Mouse (Mus musculus) neutrophil, adult 83 days (primary cell): ENCODE results near the gene Hist1h3b. TPM values are rescaled to one million over a fixed set of nuclear protein-coding genes. Genes with fewer than 3 reads are reported as not detected.

Experiments
- total RNA-seq, 2 experiments: library from RNA; stranded (reverse); gene quantifications; one replicate each; pipeline ENCODE4 v1.2.4; 2023

The Hist1h3b gene
- 1,000 to 10,000 TPM; 1,578 to 1,719 TPM for total RNA-seq

DNA sequence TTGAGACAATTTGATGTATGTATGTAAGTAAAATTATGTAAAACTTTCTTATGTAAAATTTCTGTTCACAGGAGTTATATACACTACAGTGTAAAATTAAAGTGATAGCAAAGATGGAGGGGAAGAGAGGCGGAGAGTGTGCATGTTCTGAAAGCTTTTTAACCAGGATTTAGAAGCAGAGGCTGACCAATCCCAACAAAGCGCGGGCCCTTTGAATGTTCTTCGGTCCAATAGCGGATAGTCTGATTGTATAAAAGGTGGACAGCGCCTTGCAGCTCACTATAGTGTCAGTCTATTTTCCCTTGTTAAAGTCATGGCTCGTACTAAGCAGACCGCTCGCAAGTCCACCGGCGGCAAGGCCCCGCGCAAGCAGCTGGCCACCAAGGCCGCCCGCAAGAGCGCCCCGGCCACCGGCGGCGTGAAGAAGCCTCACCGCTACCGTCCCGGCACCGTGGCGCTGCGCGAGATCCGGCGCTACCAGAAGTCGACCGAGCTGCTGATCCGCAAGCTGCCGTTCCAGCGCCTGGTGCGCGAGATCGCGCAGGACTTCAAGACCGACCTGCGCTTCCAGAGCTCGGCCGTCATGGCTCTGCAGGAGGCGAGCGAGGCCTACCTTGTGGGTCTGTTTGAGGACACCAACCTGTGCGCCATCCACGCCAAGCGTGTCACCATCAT lies at the start of gene Hist1h3b:
Gene Hist1h3b, plus strand, starts transcription at position 201 of the 675 bp plus-strand sequence.

DNA sequence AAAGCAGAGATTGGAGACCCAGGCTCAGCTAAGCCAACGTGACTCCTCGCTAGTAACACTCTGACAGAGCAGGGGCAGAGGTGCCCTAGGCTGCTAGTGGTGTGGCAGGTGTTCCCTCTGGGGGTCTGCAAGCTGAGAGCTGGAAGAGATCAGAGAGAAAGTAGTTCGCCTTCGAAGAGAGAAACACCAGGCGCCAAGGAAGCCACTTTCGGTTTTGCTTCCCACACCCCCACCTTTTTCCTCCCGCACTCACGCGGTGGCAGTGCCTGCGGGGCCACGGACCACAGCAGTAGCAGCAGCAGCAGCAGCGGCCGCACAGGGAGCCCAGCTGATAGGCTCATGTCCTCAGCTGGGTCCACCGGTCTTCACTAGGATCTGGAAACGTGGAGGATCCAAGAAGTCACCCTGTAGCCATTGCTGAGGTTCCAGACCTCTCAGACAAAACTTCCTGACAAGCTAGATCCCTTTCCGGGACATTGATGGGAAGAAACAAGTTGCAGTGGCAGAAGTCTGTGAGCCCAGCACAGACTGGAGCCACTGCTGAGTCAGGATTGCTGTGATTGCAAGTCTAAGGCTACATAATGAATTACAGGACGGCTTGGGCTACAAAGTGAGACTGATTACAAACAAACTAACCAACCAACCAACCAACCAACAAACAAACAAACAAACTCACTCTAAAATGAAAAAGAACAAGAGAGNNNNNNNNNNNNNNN lies 41.5 kb upstream of the Hist1h3b start, which contains the start of gene Hfe:
Gene Hfe, minus strand, starts transcription at position 481 of the 716 bp plus-strand sequence.

DNA sequence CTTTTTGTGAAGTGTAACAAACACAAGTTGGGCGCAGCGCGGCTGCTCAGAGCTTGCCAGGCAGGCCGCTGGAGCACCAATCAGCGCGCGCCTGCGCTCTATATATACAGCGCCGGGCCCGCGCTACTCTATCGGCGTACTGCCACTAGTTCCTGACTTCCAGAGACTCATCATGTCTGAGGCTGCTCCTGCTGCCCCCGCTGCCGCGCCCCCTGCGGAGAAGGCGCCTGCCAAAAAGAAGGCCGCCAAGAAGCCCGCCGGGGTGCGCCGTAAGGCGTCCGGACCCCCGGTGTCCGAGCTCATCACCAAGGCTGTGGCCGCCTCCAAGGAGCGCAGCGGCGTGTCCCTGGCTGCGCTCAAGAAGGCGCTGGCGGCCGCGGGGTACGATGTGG lies 13.4 kb upstream of the Hist1h3b start, which contains the start of gene Hist1h1c:
Gene Hist1h1c, plus strand, starts transcription at position 132 of the 392 bp plus-strand sequence.

DNA sequence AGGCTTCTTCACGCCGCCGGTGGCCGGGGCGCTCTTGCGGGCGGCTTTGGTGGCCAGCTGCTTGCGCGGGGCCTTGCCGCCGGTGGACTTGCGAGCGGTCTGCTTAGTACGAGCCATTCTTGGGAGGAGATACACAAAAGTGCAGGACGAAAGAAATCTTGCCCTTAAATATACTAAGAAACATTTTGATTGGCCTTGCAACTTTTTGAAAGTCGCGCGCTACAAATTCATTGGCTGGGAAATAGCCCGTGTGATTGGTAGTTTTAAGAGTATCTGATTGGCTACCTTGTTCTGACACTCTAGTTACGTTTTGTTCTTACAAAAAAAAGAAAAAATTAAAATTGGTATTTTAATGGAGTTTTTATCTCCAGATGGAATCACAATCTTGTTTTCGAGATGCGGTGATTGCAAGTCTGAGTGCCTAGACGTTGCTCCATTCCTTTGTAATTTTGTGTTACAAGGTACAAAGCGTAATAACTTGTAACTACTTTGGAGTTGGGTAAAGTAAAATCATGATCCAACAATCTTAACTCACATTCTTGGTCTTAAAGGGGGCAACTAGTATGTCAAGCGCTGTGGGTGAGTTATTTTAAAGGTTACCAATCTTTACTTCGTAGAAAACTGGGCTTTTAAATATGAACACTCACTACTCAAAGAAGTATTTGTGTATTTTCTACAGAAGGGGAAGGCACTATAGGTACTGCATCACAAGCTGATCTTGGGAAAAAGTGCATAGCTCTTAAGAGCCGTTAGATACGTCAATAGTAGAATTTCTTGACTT lies 6.5 kb upstream of the Hist1h3b start, which contains the start of gene Hist1h3c:
Gene Hist1h3c, minus strand, starts transcription at position 222 of the 781 bp plus-strand sequence.

GRCm38 (mm10) chr13:23746201-23747080 lies 5.6 kb upstream of the Hist1h3b start, which contains the start of gene Hist1h2bb:
Gene Hist1h2bb, plus strand, starts transcription at chr13:23746734.

DNA sequence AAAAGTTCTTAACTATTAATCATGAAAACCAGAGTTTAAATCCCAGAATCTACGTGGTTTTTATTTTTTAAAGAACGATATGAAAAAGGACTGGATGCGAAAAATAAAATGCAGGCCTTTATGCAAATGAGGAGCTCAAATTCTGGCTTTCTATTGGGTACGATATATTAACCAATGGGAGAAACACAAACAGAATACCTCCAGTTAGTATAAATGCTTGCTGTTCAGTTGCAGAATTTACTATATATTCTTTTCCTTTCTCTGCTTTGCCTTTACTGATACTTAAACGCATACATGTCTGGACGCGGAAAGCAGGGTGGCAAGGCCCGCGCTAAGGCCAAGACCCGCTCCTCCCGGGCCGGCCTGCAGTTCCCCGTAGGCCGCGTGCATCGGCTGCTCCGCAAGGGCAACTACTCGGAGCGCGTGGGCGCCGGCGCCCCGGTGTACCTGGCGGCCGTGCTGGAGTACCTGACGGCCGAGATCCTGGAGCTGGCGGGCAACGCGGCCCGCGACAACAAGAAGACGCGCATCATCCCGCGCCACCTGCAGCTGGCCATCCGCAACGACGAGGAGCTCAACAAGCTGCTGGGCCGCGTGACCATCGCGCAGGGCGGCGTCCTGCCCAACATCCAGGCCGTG lies 1.1 kb upstream of the Hist1h3b start, which contains the start of gene Hist1h2ab:
Gene Hist1h2ab, plus strand, starts transcription at position 288 of the 639 bp plus-strand sequence.

GRCm38 (mm10) chr13:23756790-23757189 lies 4.7 kb downstream of the Hist1h3b start, which contains the start of gene Hist1h4b:
Gene Hist1h4b, plus strand, starts transcription at chr13:23757013.

GRCm38 (mm10) chr13:23760972-23761864 lies 9.2 kb downstream of the Hist1h3b start, which contains the start of gene Hist1h4a:
Gene Hist1h4a, minus strand, starts transcription at chr13:23761230.

GRCm38 (mm10) chr13:23761871-23762821 lies 10.1 kb downstream of the Hist1h3b start, which contains the start of gene Hist1h3a:
Gene Hist1h3a, minus strand, starts transcription at chr13:23762386.

DNA sequence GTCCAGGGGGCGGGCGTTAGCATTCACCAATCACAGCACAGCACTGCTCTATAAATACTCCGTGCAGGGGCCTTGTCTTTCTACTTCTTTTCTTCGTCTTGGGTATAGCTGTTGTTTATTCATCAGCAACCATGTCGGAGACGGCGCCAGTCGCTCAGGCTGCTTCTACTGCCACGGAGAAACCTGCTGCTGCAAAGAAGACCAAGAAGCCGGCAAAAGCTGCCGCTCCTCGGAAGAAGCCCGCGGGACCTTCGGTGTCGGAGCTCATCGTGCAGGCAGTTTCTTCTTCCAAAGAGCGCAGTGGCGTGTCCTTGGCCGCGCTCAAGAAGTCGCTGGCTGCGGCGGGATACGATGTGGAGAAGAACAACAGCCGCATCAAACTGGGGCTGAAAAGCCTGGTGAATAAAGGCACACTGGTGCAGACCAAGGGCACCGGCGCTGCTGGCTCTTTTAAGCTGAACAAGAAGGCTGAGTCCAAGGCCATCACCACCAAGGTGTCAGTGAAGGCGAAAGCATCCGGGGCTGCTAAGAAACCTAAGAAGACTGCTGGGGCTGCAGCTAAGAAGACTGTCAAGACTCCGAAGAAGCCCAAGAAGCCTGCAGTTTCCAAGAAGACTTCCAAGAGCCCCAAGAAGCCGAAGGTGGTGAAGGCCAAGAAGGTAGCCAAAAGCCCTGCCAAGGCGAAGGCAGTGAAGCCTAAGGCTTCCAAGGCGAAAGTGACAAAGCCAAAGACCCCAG lies 11.7 kb downstream of the Hist1h3b start, which contains the start of gene Hist1h1a:
Gene Hist1h1a, plus strand, starts transcription at position 81 of the 738 bp plus-strand sequence.

GRCm38 (mm10) chr13:23769613-23770012 lies 17.5 kb downstream of the Hist1h3b start, which contains the start of gene Trim38:
Gene Trim38, plus strand, starts transcription at chr13:23769913.

Other genes with a start within 250 kb of the Hist1h3b start
- gene Hist1h4h, start 221.2 kb upstream of the Hist1h3b start, total RNA-seq, result 1,000 to 10,000 TPM; 1,800 to 2,079 TPM
- 1,000 to 10,000 TPM; 1,103 to 1,322 TPM for gene Hist1h2af, start 218.4 kb upstream of the Hist1h3b start, total RNA-seq
- gene Hist1h3g, start 216.8 kb upstream of the Hist1h3b start, total RNA-seq, result 100 to 1,000 TPM; 343 to 409 TPM
- 100 to 1,000 TPM; 156 to 165 TPM for gene Hist1h2bh, start 208.9 kb upstream of the Hist1h3b start, total RNA-seq
- 100 to 1,000 TPM; 484 to 531 TPM for gene Hist1h3f, start 208.2 kb upstream of the Hist1h3b start, total RNA-seq
- gene Hist1h4f, start 200.6 kb upstream of the Hist1h3b start, total RNA-seq, result 1,000 to 10,000 TPM; 2,494 to 2,726 TPM
- 100 to 1,000 TPM; 117 to 132 TPM for gene Hist1h1d, start 199.0 kb upstream of the Hist1h3b start, total RNA-seq
- gene Hist1h3e, start 189.9 kb upstream of the Hist1h3b start, total RNA-seq, result 100 to 1,000 TPM; 919 to 946 TPM
- gene Hist1h2ae, start 181.0 kb upstream of the Hist1h3b start, total RNA-seq, result 100 to 1,000 TPM; 213 to 226 TPM
- gene Hist1h2bg, start 180.9 kb upstream of the Hist1h3b start, total RNA-seq, result 1,000 to 10,000 TPM; 1,609 to 1,779 TPM
- 1,000 to 10,000 TPM; 1,205 to 1,340 TPM for gene Hist1h2bf, start 178.1 kb upstream of the Hist1h3b start, total RNA-seq
- gene Hist1h2ad, start 177.9 kb upstream of the Hist1h3b start, total RNA-seq, result 100 to 1,000 TPM; 234 to 256 TPM
- 100 to 1,000 TPM; 207 to 247 TPM for gene Hist1h3d, start 176.5 kb upstream of the Hist1h3b start, total RNA-seq
- gene Hist1h4d, start 170.7 kb upstream of the Hist1h3b start, total RNA-seq, result 100 to 1,000 TPM; 821 to 965 TPM
- gene Hist1h2be, start 131.1 kb upstream of the Hist1h3b start, total RNA-seq, result 100 to 1,000 TPM; 117 to 129 TPM
- 100 to 1,000 TPM; 854 to 881 TPM for gene Hist1h1e, start 129.7 kb upstream of the Hist1h3b start, total RNA-seq
- gene Hist1h2ac, start 68.3 kb upstream of the Hist1h3b start, total RNA-seq, result 10 to 100 TPM; 59.5 to 67.1 TPM
- 100 to 1,000 TPM; 108 to 117 TPM for gene Hist1h2bc, start 68.1 kb upstream of the Hist1h3b start, total RNA-seq
- 1 to 10 TPM; 2.5 to 2.9 TPM for gene Hist1h1t, start 56.5 kb upstream of the Hist1h3b start, total RNA-seq
- gene Hist1h4c, start 53.8 kb upstream of the Hist1h3b start, total RNA-seq, result 100 to 1,000 TPM; 435 to 497 TPM
- 1 to 10 TPM; 7.5 to 7.9 TPM for gene Hfe, start 41.4 kb upstream of the Hist1h3b start, total RNA-seq
- gene Hist1h1c, start 13.5 kb upstream of the Hist1h3b start, total RNA-seq, result 1,000 to 10,000 TPM; 1,583 to 1,684 TPM
- 100 to 1,000 TPM; 649 to 655 TPM for gene Hist1h3c, start 6.7 kb upstream of the Hist1h3b start, total RNA-seq
- 1,000 to 10,000 TPM in 1 of 2 experiments, 100 to 1,000 TPM in 1; 938 to 1,011 TPM for gene Hist1h2bb, start 5.5 kb upstream of the Hist1h3b start, total RNA-seq
- gene Hist1h2ab, start 1.1 kb upstream of the Hist1h3b start, total RNA-seq, result 1,000 to 10,000 TPM; 1,348 to 1,643 TPM
- gene Hist1h4b, start 4.7 kb downstream of the Hist1h3b start, total RNA-seq, result 100 to 1,000 TPM; 697 to 823 TPM
- 100 to 1,000 TPM; 542 to 645 TPM for gene Hist1h4a, start 9.0 kb downstream of the Hist1h3b start, total RNA-seq
- 100 to 1,000 TPM; 941 to 991 TPM for gene Hist1h3a, start 10.1 kb downstream of the Hist1h3b start, total RNA-seq
- gene Hist1h1a, start 11.4 kb downstream of the Hist1h3b start, total RNA-seq, result 100 to 1,000 TPM; 476 to 542 TPM
- gene Trim38, start 17.6 kb downstream of the Hist1h3b start, total RNA-seq, result not detected
- gene Slc17a2, start 54.7 kb downstream of the Hist1h3b start, total RNA-seq, result not detected
- not detected for gene Slc17a3, start 87.2 kb downstream of the Hist1h3b start, total RNA-seq
- not detected for gene Slc17a1, start 115.5 kb downstream of the Hist1h3b start, total RNA-seq
- not detected for gene Slc17a4, start 162.7 kb downstream of the Hist1h3b start, total RNA-seq
- not detected for gene Hist1h2ba, start 181.9 kb downstream of the Hist1h3b start, total RNA-seq
- gene Hist1h2aa, start 182.2 kb downstream of the Hist1h3b start, total RNA-seq, result not detected
- not detected for gene Scgn, start 238.9 kb downstream of the Hist1h3b start, total RNA-seq